Mouse (Mus musculus) MEL (cell line): ENCODE results near the gene Ifitm3. TPM values are rescaled to one million over a fixed set of nuclear protein-coding genes. Genes with fewer than 3 reads are reported as not detected.

Experiments used
- DNase-seq: peaks from one replicate; pipeline ENCODE4 v3.0.0; 2011; ENCODE audit warnings: low read depth, low spot score
- H3K27ac ChIP-seq: 2 replicates; pipeline ENCODE4 v1.5.1; 2012; ENCODE audit warnings: low read depth, mild to moderate bottlenecking, control low read depth, low read length, moderate library complexity; ENCODE audit not compliant: control insufficient read depth
- H3K27me3 ChIP-seq, 2 experiments: fragments of 150-350 bp in 1 of 2; sonication (generic) in 1 of 2; 2 replicates each; pipeline ENCODE4 v1.6.1; 2012; ENCODE audit warnings: low read length in 2 of 2, mild to moderate bottlenecking in 2 of 2, improper control_type of control experiment in 1 of 2, moderate library complexity in 1 of 2; ENCODE audit not compliant: insufficient read depth in 2 of 2, control insufficient read depth in 1 of 2
- H3K36me3 ChIP-seq, 2 experiments: 2 replicates each; pipeline ENCODE4 v1.6.1; 2012 to 2014; ENCODE audit warnings: low read length in 2 of 2, improper control_type of control experiment in 1 of 2, inconsistent platforms in 1 of 2, mild to moderate bottlenecking in 1 of 2; ENCODE audit not compliant: insufficient read depth in 2 of 2, control insufficient read depth in 1 of 2
- H3K4me1 ChIP-seq, 2 experiments: fragments of 150-350 bp in 1 of 2; sonication (generic) in 1 of 2; 2 replicates each; pipeline ENCODE4 v1.6.1; 2012; ENCODE audit warnings: low read length in 2 of 2, improper control_type of control experiment in 1 of 2, mild to moderate bottlenecking in 1 of 2; ENCODE audit not compliant: insufficient read depth in 2 of 2, control insufficient read depth in 1 of 2
- H3K4me3 ChIP-seq, 2 experiments: fragments of 150-350 bp in 1 of 2; sonication (generic) in 1 of 2; 2 replicates each; pipeline ENCODE4 v1.5.1; 2012; ENCODE audit warnings: low read depth in 2 of 2, low read length in 2 of 2, mild to moderate bottlenecking in 2 of 2, moderate library complexity in 2 of 2, control low read depth in 1 of 2, improper control_type of control experiment in 1 of 2; ENCODE audit not compliant: control insufficient read depth in 1 of 2, insufficient read depth in 1 of 2
- H3K79me2 ChIP-seq: 2 replicates; pipeline ENCODE4 v1.6.1; 2012; ENCODE audit warnings: mild to moderate bottlenecking, low read length, moderate library complexity; ENCODE audit not compliant: control insufficient read depth, poor library complexity, insufficient read depth
- H3K9ac ChIP-seq: 2 replicates; pipeline ENCODE4 v1.6.1; 2012; ENCODE audit warnings: low read depth, mild to moderate bottlenecking, control low read depth, low read length, moderate library complexity; ENCODE audit not compliant: control insufficient read depth, poor library complexity, severe bottlenecking
- H3K9me3 ChIP-seq: fragments of 150-350 bp; sonication (generic); replicated peaks from 2 replicates; pipeline ENCODE4 v1.6.1; 2012; ENCODE audit warnings: mild to moderate bottlenecking, low read length, improper control_type of control experiment, moderate library complexity; ENCODE audit not compliant: insufficient read depth
- BHLHE40 ChIP-seq: IDR thresholded peaks from 2 replicates; pipeline ENCODE4 v1.6.1; 2012; ENCODE audit warnings: low read depth, mild to moderate bottlenecking, inconsistent platforms, low read length, improper control_type of control experiment, borderline replicate concordance
- CHD1 ChIP-seq: IDR thresholded peaks from 2 replicates; pipeline ENCODE4 v1.6.1; 2012; ENCODE audit warnings: low read depth, mild to moderate bottlenecking, inconsistent platforms, low read length, improper control_type of control experiment
- CHD2 ChIP-seq: IDR thresholded peaks from 2 replicates; pipeline ENCODE4 v1.6.1; 2011; ENCODE audit warnings: low read length, improper control_type of control experiment
- E2F4 ChIP-seq: IDR thresholded peaks from 2 replicates; pipeline ENCODE4 v1.6.1; 2011; ENCODE audit warnings: low read depth, low read length, improper control_type of control experiment, borderline replicate concordance
- ELF1 ChIP-seq: IDR thresholded peaks from 2 replicates; pipeline ENCODE4 v1.6.1; 2014; ENCODE audit warnings: low read depth, mild to moderate bottlenecking, inconsistent platforms, low read length, improper control_type of control experiment, moderate library complexity
- JUND ChIP-seq: IDR thresholded peaks from 2 replicates; pipeline ENCODE4 v1.6.1; 2011; ENCODE audit warnings: low read depth, mild to moderate bottlenecking, improper control_type of control experiment, low read length
- KAT2A ChIP-seq: conservative IDR thresholded peaks from 2 replicates; pipeline ENCODE4 v1.6.1; 2012; ENCODE audit warnings: low read depth, low read length, improper control_type of control experiment, inconsistent platforms
- MAFK ChIP-seq: IDR thresholded peaks from 2 replicates; pipeline ENCODE4 v1.6.1; 2011; ENCODE audit warnings: low read depth, mild to moderate bottlenecking, low read length, improper control_type of control experiment, borderline replicate concordance
- MAX ChIP-seq: IDR thresholded peaks from 2 replicates; pipeline ENCODE4 v1.6.1; 2011; ENCODE audit warnings: low read length, improper control_type of control experiment
- MEF2A ChIP-seq: IDR thresholded peaks from 2 replicates; pipeline ENCODE4 v1.6.1; 2014; ENCODE audit warnings: low read depth, mild to moderate bottlenecking, inconsistent platforms, low read length, improper control_type of control experiment; ENCODE audit not compliant: poor library complexity, insufficient replicate concordance, severe bottlenecking; ENCODE audit errors: extremely low read depth
- MYC ChIP-seq: IDR thresholded peaks from 2 replicates; pipeline ENCODE4 v1.6.1; 2011; ENCODE audit warnings: low read depth, mild to moderate bottlenecking, low read length, improper control_type of control experiment, moderate library complexity
- NELFE ChIP-seq: IDR thresholded peaks from 2 replicates; pipeline ENCODE4 v1.6.1; 2011; ENCODE audit warnings: low read depth, low read length, improper control_type of control experiment
- POLR2AphosphoS2 ChIP-seq: IDR thresholded peaks from 2 replicates; pipeline ENCODE4 v1.6.1; 2011; ENCODE audit warnings: low read length, improper control_type of control experiment
- RAD21 ChIP-seq: IDR thresholded peaks from 2 replicates; pipeline ENCODE4 v1.6.1; 2011; ENCODE audit warnings: mild to moderate bottlenecking, low read depth, low read length, improper control_type of control experiment
- RCOR1 ChIP-seq: IDR thresholded peaks from 2 replicates; pipeline ENCODE4 v1.6.1; 2012; ENCODE audit warnings: low read depth, mild to moderate bottlenecking, inconsistent platforms, low read length, improper control_type of control experiment
- SIN3A ChIP-seq: IDR thresholded peaks from 2 replicates; pipeline ENCODE4 v1.6.1; 2012; ENCODE audit warnings: low read length, improper control_type of control experiment, inconsistent platforms
- SMC3 ChIP-seq: IDR thresholded peaks from 2 replicates; pipeline ENCODE4 v1.6.1; 2011; ENCODE audit warnings: low read depth, low read length, improper control_type of control experiment
- TAL1 ChIP-seq: IDR thresholded peaks from 2 replicates; pipeline ENCODE4 v1.6.1; 2012; ENCODE audit warnings: mild to moderate bottlenecking, inconsistent platforms, low read length, moderate library complexity, mixed read lengths
- TCF12 ChIP-seq: IDR thresholded peaks from 2 replicates; pipeline ENCODE4 v1.6.1; 2014; ENCODE audit warnings: low read depth, mild to moderate bottlenecking, inconsistent platforms, low read length, improper control_type of control experiment, moderate library complexity
- UBTF ChIP-seq: IDR thresholded peaks from 2 replicates; pipeline ENCODE4 v1.6.1; 2012; ENCODE audit warnings: low read depth, mild to moderate bottlenecking, inconsistent platforms, low read length, improper control_type of control experiment, moderate library complexity, borderline replicate concordance; ENCODE audit not compliant: insufficient read depth
- USF1 ChIP-seq: IDR thresholded peaks from 2 replicates; pipeline ENCODE4 v1.6.1; 2014; ENCODE audit warnings: low read depth, mild to moderate bottlenecking, inconsistent platforms, low read length, improper control_type of control experiment, moderate library complexity
- ZC3H11A ChIP-seq: IDR thresholded peaks from 2 replicates; pipeline ENCODE4 v1.6.1; 2012; ENCODE audit warnings: low read depth, mild to moderate bottlenecking, inconsistent platforms, low read length, improper control_type of control experiment
- polyA plus RNA-seq, 2 experiments: library from polyadenylated mRNA; stranded (reverse) in 1 of 2; unstranded in 1 of 2; fragments of >175 nt in 1 of 2; fragments of >200 nt in 1 of 2; gene quantifications; 2 replicates each; pipeline versions ENCODE4 v1.2.1 to v1.2.4; 2012; ENCODE audit warnings: low replicate concordance in 2 of 2, low read depth in 1 of 2; ENCODE audit not compliant: insufficient read length in 2 of 2, insufficient read depth in 1 of 2, missing spikeins in 1 of 2
- total RNA-seq: library from RNA; depleted of rRNA; stranded (reverse); fragments of 300-350 nt; gene quantifications from 2 replicates; pipeline ENCODE4 v1.2.3, GENCODE M21; 2012

Gene Ifitm3
- total and polyA plus RNA-seq, 3 experiments, result 6.4 to 12.8 TPM; not detected in 1

GRCm38 (mm10) chr7:141041661-141042060, 31.1 kb upstream of the Ifitm3 start:
- no peak for DNase-seq
- no peaks in the 10 kb centered on the region for H3K27me3 ChIP-seq
- TF ChIP-seq TAL1 (no peak), UBTF (no peak), RCOR1 (no peak), BHLHE40 (no peak)
- H3K79me2 ChIP-seq, result no peaks in the 10 kb centered on the region
- no peaks in the 10 kb centered on the region for H3K9me3 ChIP-seq
- no peak overlapping the region for H3K27ac ChIP-seq
- no peak overlapping the region for H3K4me3 ChIP-seq
- peaks cover 0 to 15% of the 10 kb centered on the region in 2 experiments; a peak in 2 of 4 replicates for H3K36me3 ChIP-seq
- H3K9ac ChIP-seq, result no peak overlapping the region
- peaks cover 8 to 24% of the 10 kb centered on the region in 2 experiments for H3K4me1 ChIP-seq

- H3K27ac ChIP-seq, result no peak overlapping the region
These were observed 30.5 kb upstream of the Ifitm3 start for GRCm38 (mm10) chr7:141040867-141041606.

More at GRCm38 (mm10) chr7:141040867-141041606, 30.5 kb upstream of the Ifitm3 start:
- H3K79me2 ChIP-seq, result no peaks in the 10 kb centered on the region
- 0 out of 4 replicates have a peak, but pooled peaks cover 0 to under 1% of the 10 kb centered on the region in 2 experiments for H3K27me3 ChIP-seq
- no peaks in the 10 kb centered on the region for H3K9me3 ChIP-seq
- H3K9ac ChIP-seq, result no peak overlapping the region
- DNase-seq, result no peak
- peaks cover 0 to 15% of the 10 kb centered on the region in 2 experiments; a peak in 2 of 4 replicates for H3K36me3 ChIP-seq
- TF ChIP-seq MAX (no peak), E2F4 (no peak), POLR2AphosphoS2 (no peak), RCOR1 (no peak), JUND (no peak), USF1 (no peak), CHD1 (no peak), MYC (no peak), CHD2 (no peak), TCF12 (no peak), BHLHE40 (no peak), NELFE (no peak), SMC3 (no peak), RAD21 (no peak), SIN3A (no peak), ZC3H11A (no peak), MAFK (no peak), KAT2A (no peak), ELF1 (no peak), MEF2A (no peak)
- peaks cover 8 to 19% of the 10 kb centered on the region in 2 experiments for H3K4me1 ChIP-seq
- H3K4me3 ChIP-seq, result no peak overlapping the region
